Mouse (Mus musculus) megakaryocyte, embryonic 14.5 days (primary cell): ENCODE results near the gene Ccdc73.

Experiments used
- FLI1 ChIP-seq: IDR thresholded peaks from 2 replicates; pipeline ENCODE4 v1.6.1; 2012; ENCODE audit warnings: low read length, inconsistent platforms, mixed read lengths
- GATA1 ChIP-seq: IDR thresholded peaks from 3 replicates; pipeline ENCODE4 v1.6.1; 2012; ENCODE audit warnings: mixed read lengths, low read length, inconsistent platforms, borderline replicate concordance

DNA sequence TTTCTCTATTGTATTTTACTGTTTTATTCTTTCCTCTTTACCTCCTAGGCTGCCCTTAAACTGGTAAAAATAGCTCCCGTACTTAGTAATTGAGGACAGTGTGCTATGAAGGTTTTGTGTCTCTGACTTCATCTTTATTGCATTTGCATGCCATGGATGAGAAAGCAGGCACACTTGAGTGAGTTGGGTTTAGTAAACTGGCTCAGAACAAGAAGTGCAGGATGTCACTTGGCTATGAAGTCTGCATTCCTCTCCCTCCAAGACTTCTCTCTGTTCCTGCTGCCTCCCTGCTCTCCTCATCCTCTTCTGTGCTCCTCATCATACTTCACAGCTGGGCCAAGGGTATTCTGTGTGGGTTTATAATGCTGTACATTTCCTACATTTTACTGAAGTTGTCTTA lies 121.4 kb downstream of the Ccdc73 start:
- TF ChIP-seq GATA1 (no peak), FLI1 (no peak)
